Mouse (Mus musculus): ENCODE results near the gene Tctn1.

- TF ChIP-seq CTCF (IDR thresholded peaks at IDR 0.05 in 2 of 3, conservative IDR thresholded peaks at IDR 0.05 in 1 of 3; ENCODE audit: control insufficient read depth in 1 of 3, insufficient read depth in 1 of 3, low read depth in 2 of 3, low read length in 3 of 3, poor library complexity in 1 of 3, severe bottlenecking in 1 of 3) = no peak
- no peak for TF ChIP-seq RAD21 (IDR thresholded peaks at IDR 0.05; ENCODE audit: low read depth, low read length)
- no peak for TF ChIP-seq TCF12 (IDR thresholded peaks at IDR 0.05; ENCODE audit: low read depth, low read length)
Observed at GRCm38 (mm10) chr5:122303937-122304336, 39.7 kb upstream of the Tctn1 start.

All from MEL (cell line).